ENCODE assay signal across 10 mouse cellular contexts in the genomic region with DNA sequence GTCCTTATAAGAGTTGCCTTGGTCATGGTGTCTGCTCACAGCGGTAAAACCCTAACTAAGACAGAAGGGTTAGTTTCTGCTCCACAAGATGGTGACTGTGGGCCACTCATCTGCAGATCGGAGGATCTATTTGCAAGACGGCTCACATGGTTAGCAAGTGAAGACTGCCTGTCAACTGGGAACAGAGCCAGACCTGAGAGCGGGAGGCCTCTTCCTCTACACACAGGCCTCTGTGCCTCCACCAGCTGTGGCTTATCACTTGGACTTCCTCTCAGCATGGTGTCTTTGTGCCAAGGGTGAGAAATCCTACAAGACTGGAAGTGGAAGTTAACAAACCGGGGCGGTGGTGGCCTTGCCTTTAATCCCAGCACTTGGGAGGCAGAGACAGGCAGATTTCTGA.
A peak's percentile ranks its signal among the peaks of the same experiment; 100 is the strongest.
DNase-seq lines count a peak whose midpoint lies in the region; ATAC-seq and TF ChIP-seq lines count a peak whose summit lies in the region.
"Had no signal": no experiment of that assay in that cellular context is flagged by ENCODE, and none has a peak within 500 bp of the region (broad histone marks: within the 10 kb centered on the region; RNA-seq: fewer than 3 reads in every experiment).

No protein-coding gene starts in this region.

- DNase-seq in liver = peak; percentile 50
- peak; percentile 35 for DNase-seq in c-Kit-positive CD71-negative TER-119-negative erythroid progenitor cells, embryonic 14.5 days (ENCODE audit: low read depth)
- peak; percentile 72 for DNase-seq in lung, postnatal 0 days (ENCODE audit: low spot score)
- DNase-seq in thymus, adult 2 months = peak; percentile 30
- DNase-seq in ovary, postnatal 36 days (ENCODE audit: low spot score) = no peak
- DNase-seq: embryo, embryonic 11 days had no signal

- no peak overlapping the region for H3K4me2 ChIP-seq in liver, embryonic 12.5 days
- H3K4me2 ChIP-seq in lung, postnatal 0 days (replicated peaks; ENCODE audit: low read depth, low read length) = no peak overlapping the region
- H3K4me2 ChIP-seq in midbrain, embryonic 16.5 days (ENCODE audit: low read length) = no peak overlapping the region
- H3K4me2 ChIP-seq in midbrain, embryonic 15.5 days = no peak overlapping the region
- H3K4me2 ChIP-seq: limb, embryonic 15.5 days had no signal

- H3K4me3 ChIP-seq in liver, embryonic 12.5 days = no peak overlapping the region
- no peak overlapping the region for H3K4me3 ChIP-seq in lung, postnatal 0 days (ENCODE audit: low read depth, low read length)
- H3K4me3 ChIP-seq in thymus, adult 2 months (ENCODE audit: control insufficient read depth, insufficient read depth, low read length) = no peak overlapping the region
- H3K4me3 ChIP-seq in midbrain, embryonic 16.5 days (ENCODE audit: low read depth, low read length) = no peak overlapping the region
- H3K4me3 ChIP-seq in midbrain, embryonic 15.5 days = no peak overlapping the region
- H3K4me3 ChIP-seq: limb, embryonic 15.5 days had no signal

- H3K4me1 ChIP-seq in liver, embryonic 12.5 days = peaks cover 5% of the 10 kb centered on the region; the same call in 1 of the 2 replicates
- peaks cover 4% of the 10 kb centered on the region; the same call in 1 of the 2 replicates for H3K4me1 ChIP-seq in lung, postnatal 0 days (ENCODE audit: insufficient read depth, low read depth, low read length)
- H3K4me1 ChIP-seq in thymus, adult 2 months (replicated peaks; ENCODE audit: control insufficient read depth, insufficient read depth, low read length) = peaks cover 26% of the 10 kb centered on the region
- no peaks in the 10 kb centered on the region for H3K4me1 ChIP-seq in midbrain, embryonic 16.5 days (ENCODE audit: control insufficient read depth, insufficient read depth, low read length)
- H3K4me1 ChIP-seq in midbrain, embryonic 15.5 days = peaks cover 10% of the 10 kb centered on the region; the same call in 1 of the 2 replicates

- peak; percentile 29; the same call in 1 of the 2 replicates for TF ChIP-seq EP300 in lung, postnatal 0 days (IDR thresholded peaks at IDR 0.05)

- H3K9me3 ChIP-seq in liver, embryonic 12.5 days (replicated peaks) = no peaks in the 10 kb centered on the region
- no peaks in the 10 kb centered on the region for H3K9me3 ChIP-seq in lung, postnatal 0 days (ENCODE audit: low read length)
- no peaks in the 10 kb centered on the region for H3K9me3 ChIP-seq in midbrain, embryonic 16.5 days (replicated peaks; ENCODE audit: control insufficient read depth, low read length, poor library complexity, severe bottlenecking)
- no peaks in the 10 kb centered on the region for H3K9me3 ChIP-seq in midbrain, embryonic 15.5 days
- H3K9me3 ChIP-seq: limb, embryonic 15.5 days had no signal

- TF ChIP-seq CTCF in lung, postnatal 0 days (IDR thresholded peaks at IDR 0.05) = peak; percentile 10
- no peak for TF ChIP-seq CTCF in thymus, adult 2 months (IDR thresholded peaks at IDR 0.05; ENCODE audit: borderline replicate concordance, control insufficient read depth, extremely low read depth, insufficient read depth, low read length, poor library complexity)

- ATAC-seq in liver, embryonic 12.5 days = no peak
- ATAC-seq in lung, postnatal 0 days = peak; percentile 64
- ATAC-seq in midbrain, embryonic 16.5 days = no peak
- no peak for ATAC-seq in midbrain, embryonic 15.5 days (replicated peaks)

- no peak for TF ChIP-seq POLR2A in thymus, adult 2 months (IDR thresholded peaks at IDR 0.05; ENCODE audit: control insufficient read depth, extremely low read depth, insufficient read depth, low read length, poor library complexity)

- H3K27ac ChIP-seq in liver, embryonic 12.5 days = no peak overlapping the region
- no peak overlapping the region for H3K27ac ChIP-seq in lung, postnatal 0 days (ENCODE audit: low read length)
- no peak overlapping the region for H3K27ac ChIP-seq in thymus, adult 2 months (ENCODE audit: control insufficient read depth, insufficient read depth, low read length)
- H3K27ac ChIP-seq in midbrain, embryonic 16.5 days (ENCODE audit: low read length) = no peak overlapping the region
- H3K27ac ChIP-seq in midbrain, embryonic 15.5 days = no peak overlapping the region
- H3K27ac ChIP-seq: limb, embryonic 15.5 days had no signal

- H3K27me3 ChIP-seq in liver, embryonic 12.5 days (replicated peaks) = peaks cover 9% of the 10 kb centered on the region
- H3K27me3 ChIP-seq in lung, postnatal 0 days (replicated peaks; ENCODE audit: insufficient read depth, low read length) = no peaks in the 10 kb centered on the region
- H3K27me3 ChIP-seq in thymus, adult 2 months (ENCODE audit: control insufficient read depth, insufficient read depth, low read length) = no peaks in the 10 kb centered on the region
- no peaks in the 10 kb centered on the region for H3K27me3 ChIP-seq in midbrain, embryonic 16.5 days (ENCODE audit: control insufficient read depth, insufficient read depth, low read depth, low read length)
- H3K27me3 ChIP-seq in midbrain, embryonic 15.5 days (replicated peaks) = no peaks in the 10 kb centered on the region
- H3K27me3 ChIP-seq: limb, embryonic 15.5 days had no signal

- H3K36me3 ChIP-seq in liver, embryonic 12.5 days = no peaks in the 10 kb centered on the region
- H3K36me3 ChIP-seq in lung, postnatal 0 days (ENCODE audit: insufficient read depth, low read length) = no peaks in the 10 kb centered on the region
- no peaks in the 10 kb centered on the region for H3K36me3 ChIP-seq in thymus, adult 2 months (ENCODE audit: control insufficient read depth, insufficient read depth, low read length)
- H3K36me3 ChIP-seq in midbrain, embryonic 16.5 days (ENCODE audit: control insufficient read depth, insufficient read depth, low read length) = no peaks in the 10 kb centered on the region
- H3K36me3 ChIP-seq in midbrain, embryonic 15.5 days (replicated peaks) = no peaks in the 10 kb centered on the region
- H3K36me3 ChIP-seq: limb, embryonic 15.5 days had no signal

- no peak overlapping the region for H3K9ac ChIP-seq in liver, embryonic 12.5 days
- H3K9ac ChIP-seq in lung, postnatal 0 days (replicated peaks; ENCODE audit: low read depth) = no peak overlapping the region
- H3K9ac ChIP-seq in midbrain, embryonic 16.5 days (ENCODE audit: low read depth, low read length) = no peak overlapping the region
- H3K9ac ChIP-seq in midbrain, embryonic 15.5 days = no peak overlapping the region
- H3K9ac ChIP-seq: limb, embryonic 15.5 days had no signal

- WGBS in liver, embryonic 12.5 days (ENCODE audit: insufficient replicate concordance) = 27% methylated on average over 6 of the region's 6 CpGs
- WGBS in lung, postnatal 0 days = 41% methylated on average over 6 of the region's 6 CpGs
- WGBS in thymus, adult 2 months = 16% methylated on average over 6 of the region's 6 CpGs
- WGBS in midbrain, embryonic 16.5 days = 84% methylated on average over 6 of the region's 6 CpGs
- WGBS in midbrain, embryonic 15.5 days = 79% methylated on average over 6 of the region's 6 CpGs
